Mouse (Mus musculus) heart, adult 2 months (tissue): ENCODE measurements around the gene Casc3.

ENCODE experiments used
- CTCF ChIP-seq: fragments of 200-600 bp; IDR thresholded peaks from 2 replicates; pipeline ENCODE4 v1.8.1; 2022; ENCODE audit warnings: antibody characterized with exemption, mild to moderate bottlenecking, moderate library complexity
- EP300 ChIP-seq: fragments of 200-500 bp; IDR thresholded peaks from 2 replicates; pipeline ENCODE4 v1.6.1; 2011; ENCODE audit warnings: low read depth, low read length, control low read depth; ENCODE audit not compliant: insufficient read depth
- POLR2A ChIP-seq: fragments of 200-500 bp; IDR thresholded peaks from 2 replicates; pipeline ENCODE4 v1.6.1; 2011; ENCODE audit warnings: mild to moderate bottlenecking, low read depth, low read length, control low read depth; ENCODE audit not compliant: insufficient read depth

DNA sequence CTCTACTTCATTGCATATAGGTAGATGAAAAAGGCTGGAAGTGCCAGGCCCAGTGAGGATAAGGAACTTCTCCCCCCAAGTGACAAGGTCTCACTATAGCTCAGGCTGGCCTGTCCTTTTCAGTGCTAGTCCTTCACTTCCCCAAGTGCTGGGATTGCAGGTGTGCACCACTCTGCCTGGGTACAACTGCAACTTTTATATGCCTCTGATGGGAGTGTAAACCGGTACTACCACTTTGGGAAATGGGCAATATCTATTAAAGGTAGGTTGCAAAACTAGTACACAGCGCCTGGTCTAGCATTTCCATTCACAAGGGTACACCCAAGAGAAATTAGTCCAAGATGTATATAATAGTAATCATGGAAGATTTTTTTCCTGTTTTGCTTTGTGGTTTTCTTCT lies 50.0 kb downstream of the Casc3 start:
- TF ChIP-seq CTCF (no peak), POLR2A (no peak), EP300 (no peak)
